Mouse (Mus musculus): ENCODE measurements around the gene Rgs7. TPM values are rescaled to one million over a fixed set of nuclear protein-coding genes. Genes with fewer than 3 reads are reported as not detected.

Gene Rgs7
- total RNA-seq, 2 experiments from 2014 or later, result 104 to 110 TPM

- DNase-seq (ENCODE audit: extremely low spot score in 1 of 2, low spot score in 2 of 2), result no peak
- intact Hi-C loops (cut with DNase I), result no loop called here
These were observed 288.8 kb downstream of the Rgs7 start for GRCm38 (mm10) chr1:175203544-175203943.

DNA sequence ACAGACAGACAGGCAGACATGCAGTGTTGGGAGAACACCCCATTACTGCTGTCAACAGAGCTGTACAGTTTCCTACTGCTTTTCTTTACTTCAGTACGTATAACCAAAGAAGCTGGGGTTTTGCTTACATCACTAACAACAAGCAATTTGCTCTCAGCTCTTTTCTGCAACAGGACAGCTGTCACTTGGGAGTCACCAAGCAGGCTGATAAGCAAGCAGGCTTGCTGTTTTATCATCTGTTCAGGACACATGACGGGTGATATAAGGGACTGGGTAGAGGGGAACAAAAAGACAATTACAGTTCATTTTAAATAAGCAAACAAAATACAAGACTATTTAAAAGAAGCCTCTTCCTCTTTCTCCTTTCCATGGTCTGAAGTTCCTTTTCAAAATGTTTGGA lies 289.4 kb downstream of the Rgs7 start:
- intact Hi-C loops (cut with DNase I), result no loop called here
- DNase-seq (ENCODE audit: extremely low spot score in 1 of 2, low spot score in 2 of 2), result no peak

- no peak for DNase-seq (ENCODE audit: extremely low spot score in 1 of 2, low spot score in 2 of 2)
- intact Hi-C loops (cut with DNase I), result no loop called here
These were observed 293.4 kb downstream of the Rgs7 start for GRCm38 (mm10) chr1:175198881-175199280.

DNA sequence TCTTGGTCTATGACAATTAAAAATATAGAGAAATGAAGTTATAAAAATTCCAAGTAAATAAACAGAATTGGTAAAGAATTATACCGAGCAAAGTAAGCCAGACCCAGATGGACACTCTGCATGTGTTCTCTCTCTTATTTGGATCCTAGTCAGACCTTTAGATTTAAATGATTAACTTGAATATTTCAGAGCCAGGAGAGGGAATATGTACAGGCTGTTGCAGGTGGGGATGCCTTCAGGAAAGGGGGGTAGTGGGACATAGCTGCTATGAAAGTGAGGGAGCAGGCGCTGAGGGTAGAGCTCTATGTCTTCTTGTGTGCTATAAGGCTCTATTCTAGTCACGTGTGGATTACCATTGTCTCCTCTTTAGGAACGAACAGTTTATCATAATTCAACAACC lies 296.5 kb downstream of the Rgs7 start:
- intact Hi-C loops (cut with DNase I), result no loop called here

GRCm38 (mm10) chr1:175188186-175188585 lies 304.1 kb downstream of the Rgs7 start:
- peak in 1 of 2 experiments; percentile 13 for DNase-seq (ENCODE audit: extremely low spot score in 1 of 2, low spot score in 2 of 2)
- intact Hi-C loops (cut with DNase I), result no loop called here

More for the DNA sequence above, 296.5 kb downstream of the Rgs7 start:
- DNase-seq (ENCODE audit: extremely low spot score in 1 of 2, low spot score in 2 of 2), result no peak

- no peak for DNase-seq (ENCODE audit: extremely low spot score in 1 of 2, low spot score in 2 of 2)
- intact Hi-C loops (cut with DNase I), result no loop called here
These were observed 307.1 kb downstream of the Rgs7 start for GRCm38 (mm10) chr1:175185211-175185610.

DNA sequence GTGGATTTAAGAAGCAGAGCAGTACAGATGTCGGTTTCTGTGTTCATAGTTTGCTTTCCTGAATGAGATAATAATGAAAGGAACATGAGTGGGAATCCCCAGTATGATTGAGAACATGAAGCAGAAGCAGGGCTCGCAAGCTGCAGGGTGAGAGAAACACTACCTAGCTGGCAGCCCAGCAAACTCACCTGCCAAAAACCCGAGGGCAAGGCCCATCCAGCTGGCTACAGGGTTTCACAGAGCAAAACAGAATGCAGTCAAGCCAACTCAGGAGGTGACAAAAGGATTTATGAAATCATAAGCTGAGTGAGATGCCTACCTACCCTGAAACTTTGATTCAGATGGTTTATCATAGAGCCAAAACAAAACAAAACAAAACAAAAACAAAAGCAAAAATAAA lies 307.6 kb downstream of the Rgs7 start:
- intact Hi-C loops (cut with DNase I), result no loop called here
- no peak for DNase-seq (ENCODE audit: extremely low spot score in 1 of 2, low spot score in 2 of 2)

- intact Hi-C loops (cut with DNase I), result no loop called here
- DNase-seq (ENCODE audit: extremely low spot score in 1 of 2, low spot score in 2 of 2), result no peak
These were observed 313.6 kb downstream of the Rgs7 start for GRCm38 (mm10) chr1:175178733-175179132.

DNA sequence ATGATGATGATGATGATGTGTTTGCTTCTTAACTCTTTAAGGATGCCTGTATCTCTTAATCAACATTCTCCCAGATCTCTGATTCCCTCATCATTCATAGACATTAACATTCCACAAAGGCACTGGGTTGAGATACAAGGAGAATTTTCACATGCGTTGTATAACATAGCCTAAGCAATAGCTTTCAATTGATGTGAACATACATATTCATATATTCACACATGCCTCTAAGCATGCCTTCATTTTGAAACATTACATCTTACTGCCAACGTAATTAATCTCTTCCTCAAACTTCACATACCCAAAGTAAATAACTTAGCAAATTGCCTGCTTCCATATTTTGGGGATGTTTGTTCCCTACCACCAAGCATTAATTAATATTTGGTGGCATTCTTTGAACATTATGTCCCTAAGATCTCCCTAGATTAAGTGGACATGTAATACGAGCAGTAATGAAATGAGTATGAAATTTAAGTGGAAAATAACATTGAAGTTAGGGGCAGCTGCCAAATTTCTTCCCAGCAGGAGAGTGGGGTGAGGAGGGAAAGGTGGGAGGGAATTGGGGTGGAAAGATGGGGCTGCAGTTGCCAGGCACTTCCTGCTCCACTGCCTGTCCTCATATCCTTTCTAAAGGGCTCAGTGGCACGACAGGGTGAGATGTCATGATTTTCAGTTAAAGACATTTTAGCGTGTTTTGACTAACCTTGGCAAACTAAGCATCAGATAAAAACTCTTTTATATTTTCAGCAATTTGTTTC lies 317.2 kb downstream of the Rgs7 start:
- intact Hi-C loops (cut with DNase I), result no loop called here
- DNase-seq (ENCODE audit: extremely low spot score in 1 of 2, low spot score in 2 of 2), result no peak

- intact Hi-C loops (cut with DNase I), result no loop called here
- no peak for DNase-seq (ENCODE audit: extremely low spot score in 1 of 2, low spot score in 2 of 2)
These were observed 336.8 kb downstream of the Rgs7 start for GRCm38 (mm10) chr1:175155469-175155868.

- intact Hi-C loops (cut with DNase I), result no loop called here
- peak in 1 of 2 experiments; percentile 40 for DNase-seq (ENCODE audit: extremely low spot score in 1 of 2, low spot score in 2 of 2)
These were observed 349.2 kb downstream of the Rgs7 start for GRCm38 (mm10) chr1:175143051-175143450.

DNA sequence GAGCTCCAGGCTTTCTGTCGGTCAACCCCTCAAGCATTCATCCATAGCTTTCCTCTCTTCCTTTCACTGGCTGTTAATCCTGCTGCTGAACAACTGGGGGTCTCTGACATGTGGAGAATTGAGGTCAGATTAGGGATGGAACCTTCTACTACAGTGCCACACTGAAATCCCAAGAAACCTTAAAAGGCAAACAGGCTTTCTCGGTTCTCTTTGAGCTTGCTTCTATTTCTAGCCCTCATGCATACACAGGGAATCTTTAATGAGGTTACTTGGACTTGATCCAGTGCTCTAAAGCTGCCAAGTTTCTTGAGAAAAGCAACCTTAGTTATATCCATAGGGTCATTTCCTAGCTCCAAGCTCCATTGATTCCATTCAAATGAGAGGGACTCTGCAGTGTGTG lies 363.8 kb downstream of the Rgs7 start:
- intact Hi-C loops (cut with DNase I), result no loop called here
- peak in 1 of 2 experiments; percentile 71 for DNase-seq (ENCODE audit: extremely low spot score in 1 of 2, low spot score in 2 of 2)

DNA sequence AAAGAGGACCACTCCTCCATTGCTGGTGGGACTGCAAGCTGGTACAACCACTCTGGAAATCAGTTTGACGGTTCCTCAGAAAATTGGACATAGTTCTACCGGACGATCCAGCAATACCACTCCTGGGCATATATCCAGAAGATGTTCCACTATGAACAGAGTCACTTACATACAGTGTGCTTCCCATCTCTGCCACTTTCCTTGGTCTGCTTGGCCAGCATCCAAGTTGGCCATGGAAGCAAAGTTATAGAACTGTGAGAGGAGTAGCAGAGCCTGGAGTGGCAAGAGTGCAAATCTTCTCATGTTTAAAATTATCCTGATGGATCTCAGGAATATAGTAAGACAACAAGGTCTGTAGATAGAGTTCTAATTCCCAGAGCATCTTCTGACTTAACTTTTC lies 367.9 kb downstream of the Rgs7 start:
- intact Hi-C loops (cut with DNase I), result no loop called here

GRCm38 (mm10) chr1:175118904-175119555 lies 373.3 kb downstream of the Rgs7 start:
- intact Hi-C loops (cut with DNase I), result no loop called here
- DNase-seq (ENCODE audit: extremely low spot score in 1 of 2, low spot score in 2 of 2), result no peak

More for the DNA sequence above, 367.9 kb downstream of the Rgs7 start:
- DNase-seq (ENCODE audit: extremely low spot score in 1 of 2, low spot score in 2 of 2), result no peak

GRCm38 (mm10) chr1:175108270-175108860 lies 383.9 kb downstream of the Rgs7 start:
- DNase-seq (ENCODE audit: extremely low spot score in 1 of 2, low spot score in 2 of 2), result no peak

DNA sequence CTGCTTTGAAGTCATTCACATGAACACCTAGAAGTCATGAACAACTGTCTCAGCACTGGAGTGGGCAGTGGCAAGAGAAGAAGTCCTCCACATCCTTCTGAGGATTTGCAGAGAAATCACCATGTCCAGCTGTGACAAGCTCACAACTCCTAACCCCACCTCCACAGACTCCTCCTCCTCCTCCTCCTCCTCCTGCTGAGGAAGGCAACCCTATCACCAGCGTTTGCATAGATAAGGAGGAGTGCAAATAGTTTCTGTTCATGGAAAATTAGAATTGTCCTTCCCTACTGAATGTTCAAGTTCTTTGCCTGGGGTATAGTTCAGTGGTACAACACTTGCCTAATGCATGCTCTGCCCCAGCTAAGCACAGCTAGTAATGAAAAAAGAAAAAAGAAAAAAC lies 386.0 kb downstream of the Rgs7 start:
- intact Hi-C loops (cut with DNase I), result no loop called here
- DNase-seq (ENCODE audit: extremely low spot score in 1 of 2, low spot score in 2 of 2), result no peak

More at GRCm38 (mm10) chr1:175108270-175108860, 383.9 kb downstream of the Rgs7 start:
- intact Hi-C loops (cut with DNase I), result no loop called here

- no peak for DNase-seq (ENCODE audit: extremely low spot score in 1 of 2, low spot score in 2 of 2)
- intact Hi-C loops (cut with DNase I), result no loop called here
These were observed 386.9 kb downstream of the Rgs7 start for GRCm38 (mm10) chr1:175105426-175105825.

GRCm38 (mm10) chr1:175097014-175097413 lies 395.3 kb downstream of the Rgs7 start:
- DNase-seq (ENCODE audit: extremely low spot score in 1 of 2, low spot score in 2 of 2), result no peak
- intact Hi-C loops (cut with DNase I), result no loop called here

DNA sequence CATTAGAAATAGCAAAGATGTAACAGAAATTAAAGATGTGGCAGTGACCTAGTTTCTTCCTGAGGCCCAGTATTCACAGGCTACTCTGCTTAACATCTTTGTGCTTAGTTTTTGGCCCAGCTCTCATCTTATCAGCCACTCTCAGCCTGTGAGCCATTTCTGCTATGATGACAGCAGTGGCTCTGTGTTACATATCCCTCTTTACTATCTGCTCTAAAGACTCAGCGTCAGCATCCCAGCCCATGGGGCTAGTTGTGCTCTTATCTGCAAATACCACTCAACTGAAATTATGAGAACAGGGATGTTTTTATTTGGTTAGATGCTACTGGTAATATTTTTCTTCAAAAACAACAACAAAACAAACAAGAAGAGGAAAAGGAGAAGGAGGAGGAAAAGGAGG lies 410.2 kb downstream of the Rgs7 start:
- DNase-seq (ENCODE audit: extremely low spot score in 1 of 2, low spot score in 2 of 2), result no peak
- intact Hi-C loops (cut with DNase I), result no loop called here

Measured in left cerebral cortex, postnatal 10 days (tissue).